Mouse (Mus musculus) urinary bladder, adult 18-20 months (tissue): ENCODE results near the gene Ror2.

Experiments
- DNase-seq, 2 experiments: peaks; one replicate each; pipeline ENCODE4 v3.0.0; 2022; ENCODE audit warnings: low spot score in 2 of 2, mixed read lengths in 2 of 2

The Ror2 gene

DNA sequence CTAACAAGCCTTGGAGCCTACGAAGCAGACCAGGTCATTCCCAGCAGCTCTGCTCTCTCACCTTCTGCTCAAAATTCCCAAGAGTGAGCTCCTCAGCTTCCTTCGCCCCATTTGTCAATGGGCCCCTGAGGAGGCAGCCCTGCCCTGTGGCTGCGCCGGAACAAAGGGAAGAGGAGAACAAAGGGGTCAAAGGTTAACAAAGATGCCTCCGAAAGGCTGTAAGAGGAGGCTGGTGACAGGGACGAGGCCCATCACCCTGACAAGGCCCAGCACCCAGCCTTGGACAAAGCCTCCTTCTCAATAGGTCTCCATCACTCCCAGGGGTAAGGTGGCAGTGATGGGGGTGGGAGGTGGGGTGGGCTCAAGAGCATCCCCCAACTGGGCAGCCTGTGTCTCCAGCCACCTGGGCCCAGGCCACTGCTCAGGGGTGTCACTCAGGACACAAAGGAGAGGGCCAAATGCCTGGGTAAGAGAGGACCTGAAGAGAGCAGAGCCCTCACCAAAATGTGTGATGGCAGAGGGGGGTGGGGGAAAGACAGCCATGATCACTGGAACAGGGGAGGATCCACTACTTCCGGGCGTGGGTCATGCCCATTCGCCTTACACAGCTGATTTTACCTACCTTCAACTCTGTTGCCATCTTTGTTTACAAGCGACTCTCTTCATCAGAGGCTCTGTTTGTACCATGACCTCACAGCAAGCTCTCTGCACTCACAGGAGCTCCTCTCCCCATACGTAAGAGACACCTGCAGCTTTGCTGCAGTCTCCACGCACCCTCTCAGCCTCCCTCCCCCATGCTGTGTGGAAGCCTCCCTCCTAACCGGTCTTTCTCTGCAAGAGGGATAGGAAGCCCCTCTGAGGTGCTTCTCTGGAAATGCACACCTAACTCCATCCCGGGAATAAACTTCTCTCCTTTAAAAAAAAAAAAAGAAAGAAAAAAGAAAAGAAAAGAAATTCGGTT lies 51.8 kb downstream of the Ror2 start:
- no peak for DNase-seq

DNA sequence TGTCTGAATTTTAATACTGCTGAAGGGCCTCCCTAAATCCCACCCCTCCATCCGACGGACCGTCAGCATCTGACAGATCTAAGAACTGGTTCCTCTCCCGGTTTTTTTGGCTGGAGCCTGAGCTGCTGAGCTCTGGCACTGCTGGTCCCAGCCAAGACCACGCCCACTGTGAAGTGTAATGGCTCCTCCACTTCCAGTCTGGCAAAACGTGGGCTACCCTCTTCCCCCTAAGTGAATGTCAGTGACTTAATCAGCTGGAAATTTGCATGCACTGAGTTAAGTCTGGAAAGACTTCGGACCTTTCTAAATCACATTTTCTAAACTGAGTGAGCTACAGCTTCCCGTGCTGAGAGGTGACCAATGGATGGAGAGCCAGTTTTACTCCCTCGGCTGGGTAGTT lies 52.5 kb downstream of the Ror2 start:
- no peak for DNase-seq

DNA sequence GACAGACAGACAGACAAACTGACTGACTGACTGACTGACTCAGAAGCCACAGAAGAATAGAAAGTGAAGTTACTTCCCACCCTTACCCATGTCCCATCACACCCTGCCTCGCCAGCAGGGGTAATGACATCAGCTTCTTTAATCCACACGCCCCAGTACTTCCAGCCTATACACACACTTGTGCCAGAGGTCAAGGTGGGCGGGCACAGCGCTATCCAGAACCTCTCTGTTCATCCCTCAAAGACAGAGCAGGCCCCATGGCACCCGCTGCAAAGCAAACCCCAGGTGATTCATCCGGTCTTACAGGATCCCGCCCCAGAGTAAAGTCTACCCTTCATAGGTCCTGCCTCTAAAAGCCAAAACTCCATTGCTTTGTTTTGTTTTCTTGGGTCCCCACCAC lies 53.5 kb downstream of the Ror2 start:
- no peak for DNase-seq

DNA sequence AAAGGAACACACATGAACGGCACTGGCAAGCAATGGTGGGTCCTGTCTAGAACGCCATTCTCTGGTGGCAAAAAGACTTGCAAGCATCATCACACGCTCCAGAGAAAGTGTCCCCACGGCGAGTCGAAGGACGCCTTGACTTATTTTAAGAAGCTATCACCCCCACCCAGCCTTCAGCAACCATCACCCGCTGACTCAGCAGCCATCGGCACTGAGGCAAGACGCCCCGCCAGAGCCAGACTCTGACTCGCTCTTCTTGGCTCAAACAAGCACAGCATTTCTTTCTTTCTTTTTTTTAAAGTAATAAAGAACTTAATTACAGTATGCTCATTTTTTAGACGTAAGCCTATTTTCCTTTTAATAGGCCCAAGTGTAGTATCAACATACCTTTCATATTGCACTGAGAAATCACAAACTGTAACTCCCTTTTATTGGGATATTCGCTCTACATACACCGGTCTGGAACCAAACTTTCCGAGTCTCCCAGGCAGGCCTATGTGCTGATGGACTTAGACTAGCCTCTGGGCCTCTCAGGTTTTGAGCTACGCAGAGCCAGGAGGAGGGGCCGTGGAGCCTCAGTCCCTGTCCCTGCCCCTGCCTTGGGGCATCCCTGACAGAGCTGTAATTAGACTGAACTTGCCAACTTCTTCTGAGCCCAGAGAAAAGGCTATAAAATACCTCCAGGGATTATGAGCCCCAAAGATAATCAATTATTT lies 55.3 kb downstream of the Ror2 start:
- no peak for DNase-seq

DNA sequence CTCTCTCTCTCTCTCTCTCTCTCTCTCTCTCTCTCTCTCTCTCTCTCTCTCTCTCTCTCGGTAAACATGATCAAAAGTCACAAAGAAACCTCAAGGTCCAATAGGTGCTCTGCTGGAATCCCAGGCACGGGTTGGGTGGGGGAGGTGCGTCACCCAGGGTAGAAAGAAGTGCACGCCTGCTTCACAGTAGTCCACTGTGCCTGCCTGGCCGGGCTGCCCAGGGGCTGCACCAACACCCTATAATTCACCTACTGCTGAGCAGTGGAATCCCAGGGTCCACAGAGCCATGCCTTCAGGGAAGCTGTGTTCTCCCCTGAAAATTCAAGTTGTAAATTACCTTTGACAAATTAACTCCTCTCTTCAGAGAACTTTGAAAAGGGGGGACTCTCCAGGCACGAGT lies 58.9 kb downstream of the Ror2 start:
- DNase-seq = no peak

DNA sequence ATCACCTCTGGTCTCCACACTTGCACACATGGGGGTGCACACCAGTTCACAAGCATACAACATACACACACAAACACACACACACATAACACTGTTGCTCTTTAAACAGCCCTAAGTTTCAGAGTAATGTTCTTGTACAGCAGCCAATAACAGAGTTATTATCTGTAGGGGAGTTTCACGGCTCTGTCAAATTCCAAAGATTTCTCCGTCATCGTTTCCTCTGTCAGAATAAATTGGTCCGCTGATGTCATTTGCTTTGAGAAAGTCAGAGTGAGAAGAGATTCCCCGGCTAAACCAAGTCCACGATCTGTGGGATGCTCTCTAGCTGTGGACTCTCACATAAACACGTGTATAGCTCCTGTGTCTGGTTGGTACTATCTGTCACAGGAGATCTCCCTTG lies 59.5 kb downstream of the Ror2 start:
- DNase-seq = no peak

DNA sequence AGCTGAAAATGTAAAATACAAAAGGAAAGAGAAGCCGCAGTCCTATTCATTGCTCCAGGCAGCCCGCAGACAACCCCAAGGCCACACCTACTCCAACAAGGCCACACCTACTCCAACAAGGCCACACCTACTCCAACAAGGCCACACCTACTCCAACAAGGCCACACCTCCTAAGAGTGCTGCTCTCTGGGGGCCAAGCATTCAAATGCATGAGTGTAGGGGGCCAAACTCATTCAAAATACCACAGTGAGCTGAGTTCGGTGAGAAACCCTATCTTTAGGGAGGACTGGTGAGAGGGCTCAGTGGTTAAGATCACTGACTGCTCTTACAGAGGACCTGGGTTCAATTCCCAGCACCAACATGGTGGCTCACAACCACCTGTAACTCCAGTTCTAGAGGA lies 60.0 kb downstream of the Ror2 start:
- DNase-seq = no peak

DNA sequence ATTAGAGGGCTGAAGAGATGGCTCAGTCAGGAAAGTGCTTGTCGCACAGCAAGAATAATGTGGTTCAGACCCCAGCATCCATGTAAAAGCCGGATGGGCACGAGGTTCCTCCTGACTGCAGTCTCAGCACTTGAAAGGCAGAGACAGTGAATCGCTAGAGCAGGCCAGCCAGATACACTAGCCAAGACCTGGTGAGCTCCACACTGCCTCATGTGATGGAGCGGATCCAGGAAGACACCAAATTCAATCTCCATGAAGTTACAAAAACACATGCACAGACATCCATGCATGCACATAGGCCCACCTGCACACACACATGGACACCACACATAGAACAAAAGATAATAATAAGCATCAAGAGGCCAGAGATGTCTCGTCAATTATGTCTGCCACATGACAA lies 64.7 kb downstream of the Ror2 start:
- no peak for DNase-seq

DNA sequence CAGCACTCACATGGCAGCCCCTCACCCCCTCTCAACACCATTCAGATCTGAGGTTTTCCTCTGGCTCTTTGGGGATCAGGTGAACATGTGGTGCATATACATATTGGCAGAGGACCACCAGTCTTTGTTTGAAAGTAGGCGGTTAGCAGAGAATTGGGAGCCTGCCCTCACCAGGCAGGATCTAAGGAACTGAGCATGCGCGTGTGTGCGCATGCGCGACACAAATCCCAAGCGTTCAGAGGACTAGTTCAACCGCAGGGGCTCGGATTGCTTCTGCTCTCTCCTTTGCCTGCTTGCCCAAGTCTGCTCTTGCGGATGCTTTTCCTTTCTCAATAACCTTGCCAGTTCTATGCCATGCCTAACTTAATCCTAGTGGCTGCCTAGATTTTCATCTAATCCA lies 66.0 kb downstream of the Ror2 start:
- no peak for DNase-seq

DNA sequence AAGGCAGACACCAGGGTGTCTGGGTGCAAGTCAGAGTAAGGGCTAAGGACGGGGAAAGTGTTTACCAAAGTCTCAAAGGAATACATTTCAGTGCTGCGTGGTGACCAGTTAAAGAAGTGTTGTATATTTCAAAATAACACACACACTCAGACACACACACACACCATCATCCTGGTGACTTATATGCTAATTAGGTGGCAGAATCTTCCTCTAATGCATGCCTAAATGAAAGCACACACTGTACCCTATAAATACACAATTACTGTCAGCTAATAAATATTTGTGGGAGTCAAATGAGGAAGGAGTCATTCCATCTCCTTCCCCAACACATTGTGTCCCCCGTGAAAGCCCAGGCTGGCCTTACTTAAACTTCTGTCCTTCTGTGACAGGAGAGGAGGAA lies 66.5 kb downstream of the Ror2 start:
- no peak for DNase-seq

DNA sequence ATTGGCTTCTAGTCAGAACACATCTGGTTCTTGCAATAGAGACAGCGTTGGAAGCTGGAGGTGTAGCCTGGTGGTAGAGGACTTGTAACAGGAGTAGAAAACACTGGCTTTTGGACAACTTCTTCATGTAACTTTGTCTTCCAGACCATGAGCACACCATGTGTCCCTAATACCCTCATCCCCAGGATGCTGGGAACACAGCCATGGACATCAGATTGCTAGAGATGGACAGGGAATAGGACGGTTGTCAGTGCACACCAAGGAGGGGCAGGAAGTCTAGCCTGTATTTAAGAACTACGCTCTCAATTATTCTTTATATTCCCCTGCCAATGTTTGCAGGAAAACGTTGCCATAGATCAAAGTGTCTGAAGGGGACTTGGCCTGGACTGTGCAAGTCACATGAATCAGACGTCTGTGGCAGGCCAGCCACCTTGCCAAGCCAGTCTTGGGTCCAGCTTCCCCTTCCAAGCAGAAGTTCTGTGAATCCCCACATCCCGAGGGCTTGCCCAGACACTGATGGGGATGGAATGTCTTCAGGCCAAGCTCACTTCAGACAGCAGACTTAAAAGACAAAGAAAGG lies 68.4 kb downstream of the Ror2 start:
- no peak for DNase-seq

DNA sequence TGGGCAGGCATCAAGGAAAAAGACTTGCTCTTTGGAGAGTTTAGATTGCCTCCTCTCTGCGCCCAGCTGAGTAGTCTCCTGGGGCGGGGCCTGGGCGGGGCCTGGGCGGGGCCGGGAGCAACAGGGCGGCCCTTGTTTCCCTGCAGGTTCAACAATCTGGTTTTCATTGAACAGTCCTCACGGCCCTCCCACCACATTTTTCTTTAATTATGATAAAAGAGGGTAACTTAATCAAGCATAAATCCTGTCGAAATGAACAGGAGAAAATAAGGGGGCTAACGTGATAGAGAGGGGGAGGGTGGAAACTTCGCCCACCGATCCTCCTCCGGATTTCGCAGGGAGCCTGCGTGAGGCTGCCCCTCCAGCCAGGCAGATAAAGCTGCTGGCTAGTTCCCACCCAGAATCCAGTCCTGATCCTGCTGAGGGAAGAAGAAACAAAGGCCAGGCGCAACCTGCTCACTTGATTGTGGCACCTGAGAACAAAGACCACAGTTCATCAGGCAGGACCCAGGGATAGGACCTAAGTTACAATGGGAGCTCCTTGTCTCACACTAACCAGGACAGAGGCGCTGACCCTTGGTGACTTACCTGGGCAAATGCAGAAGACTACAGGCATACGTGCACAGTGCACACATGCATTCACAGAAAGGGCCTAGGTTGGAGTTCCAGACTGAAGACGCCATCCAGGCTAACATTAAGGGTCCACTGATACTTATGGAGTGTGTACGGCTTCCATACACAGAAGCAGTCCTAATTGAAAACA lies 73.8 kb downstream of the Ror2 start:
- no peak for DNase-seq

DNA sequence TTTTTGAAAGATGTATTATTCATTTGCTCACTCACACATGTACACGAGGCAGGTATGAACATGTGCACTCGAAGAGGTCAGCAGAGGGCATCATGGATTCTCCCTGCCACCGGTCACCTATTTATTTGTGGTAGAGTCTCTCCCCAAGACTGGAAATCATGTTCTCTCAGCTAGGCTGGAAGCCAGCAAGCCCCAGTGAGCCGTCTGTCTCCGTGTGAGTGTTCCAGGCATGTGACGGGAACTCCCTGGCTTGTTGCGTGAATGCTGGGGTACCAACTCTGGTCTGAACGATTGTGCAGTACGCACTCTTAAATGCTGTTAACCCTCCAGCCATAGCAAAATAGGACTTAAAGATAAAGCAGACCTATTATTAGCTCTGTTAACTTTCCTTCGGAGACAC lies 77.4 kb downstream of the Ror2 start:
- no peak for DNase-seq

DNA sequence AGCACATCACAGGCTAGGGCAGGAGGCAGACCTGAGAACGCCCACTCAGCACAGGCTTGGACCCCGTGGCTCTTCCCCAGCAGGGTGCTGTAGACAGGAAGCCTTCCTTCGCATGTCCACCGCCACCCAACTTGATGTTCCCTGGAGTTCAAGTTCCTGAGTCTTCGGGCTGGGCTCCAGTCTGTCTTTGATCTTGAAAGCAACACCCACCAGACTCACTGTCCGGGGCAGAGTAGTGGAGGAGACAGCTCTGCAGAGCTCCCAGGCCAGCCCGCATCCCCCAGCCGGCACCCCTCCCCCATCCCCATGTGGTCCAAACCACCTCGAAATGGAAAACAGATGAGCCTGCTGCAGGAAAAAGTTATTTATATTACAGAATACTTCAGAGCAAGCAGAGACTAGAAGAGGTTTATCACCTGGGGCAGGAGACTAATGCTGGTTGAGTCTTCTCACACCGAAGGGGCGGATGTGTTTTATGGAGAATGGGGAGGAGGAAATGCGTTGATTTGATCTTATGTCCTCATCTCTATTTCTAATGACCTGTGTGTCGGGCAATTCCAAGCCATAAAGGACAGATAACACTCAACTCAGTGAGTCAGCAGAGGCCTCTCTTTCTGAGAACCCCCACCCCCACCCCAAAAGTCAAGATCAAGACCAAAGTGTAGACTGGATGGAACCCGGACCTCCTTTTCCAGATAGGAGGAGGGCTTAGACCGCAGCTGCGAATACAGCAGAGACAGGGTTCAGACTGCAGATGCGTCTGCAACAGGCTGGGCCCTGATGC lies 80.6 kb downstream of the Ror2 start:
- no peak for DNase-seq

DNA sequence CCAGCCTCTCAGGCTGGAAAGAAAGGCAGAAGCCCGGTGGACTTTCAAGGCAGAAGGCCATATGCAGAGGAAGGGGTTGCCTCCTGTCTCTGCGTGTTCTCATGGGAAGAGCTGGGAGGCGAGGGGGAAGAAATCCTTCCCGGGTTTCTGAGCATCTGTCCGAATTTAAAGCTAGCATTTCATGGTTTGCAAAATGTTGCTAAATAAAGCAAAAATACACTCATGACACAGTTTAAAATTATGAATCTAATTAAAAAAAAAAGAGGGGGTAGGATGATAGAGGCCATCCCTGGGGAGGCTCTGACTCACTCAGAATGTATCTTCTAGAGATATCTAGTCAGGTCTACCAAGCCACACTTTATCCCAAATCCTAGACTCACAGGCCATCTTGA lies 83.5 kb downstream of the Ror2 start:
- no peak for DNase-seq

DNA sequence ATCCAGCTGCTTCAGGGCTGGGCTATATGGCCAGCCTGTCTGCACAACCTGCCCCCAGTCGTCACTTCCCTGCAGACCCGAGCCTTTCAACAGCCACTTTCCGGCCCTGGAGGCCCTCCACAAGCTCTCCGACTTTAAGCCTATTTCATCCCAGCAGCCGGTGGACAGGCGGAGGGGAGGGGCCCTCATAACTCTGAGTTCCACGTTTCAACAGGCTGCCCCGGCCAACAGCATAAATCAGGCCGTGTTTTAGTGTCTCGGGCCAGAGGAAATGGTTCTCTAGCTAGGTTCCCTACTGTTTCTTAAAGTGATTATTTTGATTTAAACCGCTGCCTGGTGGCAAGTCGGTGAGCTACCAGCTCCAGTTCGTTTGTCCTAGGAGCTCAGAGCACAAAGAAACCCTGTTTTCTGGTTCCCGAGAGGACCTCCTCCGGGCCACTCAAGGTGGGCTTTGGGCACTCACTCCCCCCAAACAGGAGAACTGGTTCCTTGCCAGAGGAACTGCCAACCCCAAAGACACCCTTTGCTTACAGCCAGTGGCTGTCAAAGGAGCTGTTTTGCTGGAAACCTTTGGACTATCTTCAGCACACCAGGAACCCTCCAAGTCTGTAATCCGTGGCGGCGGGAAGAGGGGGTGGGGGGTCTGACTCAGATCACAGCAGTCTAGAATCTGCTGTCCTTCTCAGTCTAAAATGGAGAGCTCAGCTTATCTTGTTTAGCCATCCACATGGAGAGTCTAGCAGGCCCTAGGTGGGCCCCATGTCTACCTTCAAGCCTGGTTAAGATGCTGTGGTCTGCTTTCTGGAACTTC lies 84.1 kb downstream of the Ror2 start:
- DNase-seq = peak; percentile 15 to 50

DNA sequence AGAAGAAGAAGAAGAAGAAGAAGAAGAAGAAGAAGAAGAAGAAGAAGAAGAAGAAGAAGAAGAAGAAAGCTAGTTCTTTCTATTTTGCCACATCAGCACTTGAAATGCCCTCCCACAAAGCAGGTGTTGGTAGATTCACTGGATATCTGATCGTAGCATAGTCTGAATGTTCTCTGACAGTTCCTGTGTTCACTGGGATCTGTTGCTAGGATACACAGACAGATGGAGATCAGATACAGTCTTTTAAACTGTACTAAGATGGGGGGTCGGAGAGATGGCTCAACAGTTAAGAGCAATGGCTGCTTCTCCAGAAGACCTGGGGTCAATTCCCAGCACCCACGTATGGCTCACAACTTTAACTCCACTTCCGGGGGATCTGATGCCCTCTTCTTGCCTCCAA lies 85.8 kb downstream of the Ror2 start:
- no peak for DNase-seq

DNA sequence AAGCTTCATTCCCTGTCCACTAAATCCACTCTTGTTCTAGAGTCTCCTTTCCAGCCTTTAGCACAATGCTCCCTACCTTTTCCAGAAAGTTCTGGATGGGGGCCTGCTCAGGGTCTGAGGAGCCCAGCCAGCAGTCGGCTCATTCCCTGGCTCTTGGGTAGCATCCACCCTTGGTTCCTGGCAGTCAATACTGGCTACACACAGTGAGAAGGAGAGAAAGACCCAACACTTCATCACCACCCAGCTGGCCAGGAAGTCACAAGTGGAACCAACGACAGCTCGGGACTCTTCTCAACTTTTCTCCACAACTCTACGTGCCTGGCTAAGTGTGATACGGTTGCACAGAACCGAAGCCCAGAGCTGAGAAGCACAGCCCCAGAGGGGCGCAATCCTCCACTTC lies 86.7 kb downstream of the Ror2 start:
- DNase-seq = no peak

DNA sequence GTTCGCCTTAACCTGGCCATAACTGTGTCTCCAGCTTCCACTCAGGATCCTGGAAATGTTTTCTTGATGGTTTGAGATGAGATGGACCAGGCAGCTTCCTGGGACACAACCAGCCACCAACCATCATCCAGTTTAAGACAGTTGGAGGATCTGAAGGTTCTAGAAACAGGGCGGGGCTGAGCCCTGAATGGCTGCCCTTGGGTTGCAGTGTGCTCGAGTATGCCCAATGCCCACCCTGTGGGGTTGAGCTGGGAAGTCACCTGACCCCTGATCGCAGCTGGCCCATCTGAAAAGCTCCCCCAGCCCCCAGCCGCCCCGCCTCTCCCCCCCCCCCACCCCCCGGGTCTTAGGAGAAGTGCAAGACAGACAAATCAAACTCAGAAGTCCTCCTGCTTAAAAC lies 89.2 kb downstream of the Ror2 start:
- DNase-seq = no peak

DNA sequence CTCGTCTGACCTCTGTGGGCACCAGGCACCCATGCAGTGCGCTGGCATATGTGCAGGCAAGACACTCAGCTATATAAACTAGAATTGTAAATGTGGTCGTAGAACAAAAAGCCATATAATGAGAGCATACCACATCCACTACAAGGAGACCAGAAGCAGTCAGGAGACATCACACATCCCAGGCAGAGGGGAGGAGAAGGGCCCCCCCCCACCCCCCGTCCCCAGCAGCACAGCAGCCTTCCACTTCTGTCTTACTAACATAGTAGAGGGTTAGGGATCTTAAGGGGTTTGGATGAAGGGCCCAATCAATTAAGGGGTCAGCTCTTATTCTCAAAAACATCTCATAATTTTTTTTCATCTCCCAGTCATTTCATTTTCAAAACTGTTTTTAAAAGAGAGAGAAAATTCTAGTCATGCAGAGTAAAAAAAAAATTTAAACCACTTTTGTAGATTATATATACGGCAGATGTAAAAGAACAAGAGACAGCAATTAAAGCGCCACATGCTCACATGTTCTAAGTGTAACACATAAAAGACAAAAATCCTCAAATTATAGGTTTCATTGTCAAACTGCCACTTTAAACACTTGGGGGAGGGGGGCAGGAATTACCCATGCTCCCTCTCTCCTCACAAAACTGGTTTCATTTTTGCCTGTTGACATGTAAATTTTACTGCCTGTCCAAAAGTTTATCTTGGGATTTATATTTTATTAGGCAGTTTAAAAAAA lies 89.8 kb downstream of the Ror2 start:
- no peak for DNase-seq
